Mouse (Mus musculus): ENCODE measurements around the gene A430033K04Rik. TPM values are rescaled to one million over a fixed set of nuclear protein-coding genes. Genes with fewer than 3 reads are reported as not detected.

Gene A430033K04Rik
- polyA plus RNA-seq, 2 experiments = 2.5 to 2.6 TPM

GRCm38 (mm10) chr5:138652911-138653310 lies 30.3 kb downstream of the A430033K04Rik start:
- no peak for TF ChIP-seq EP300 (IDR thresholded peaks at IDR 0.05; ENCODE audit: low read depth)
- TF ChIP-seq CTCF (IDR thresholded peaks at IDR 0.05; ENCODE audit: low read depth) = no peak
- no peaks in the 10 kb centered on the region for H3K27me3 ChIP-seq (ENCODE audit: control insufficient read depth, insufficient read depth, low read length)
- H3K36me3 ChIP-seq (replicated peaks; ENCODE audit: control insufficient read depth, insufficient read depth, low read depth) = no peaks in the 10 kb centered on the region
- DNase-seq (ENCODE audit: low read depth in 3 of 3, low spot score in 3 of 3) = no peak
- H3K4me3 ChIP-seq (ENCODE audit: insufficient read depth in 1 of 2, low read depth in 2 of 2, low read length in 2 of 2) = no peak overlapping the region
- no peaks in the 10 kb centered on the region for H3K9me3 ChIP-seq (ENCODE audit: control insufficient read depth, low read length)
- H3K4me1 ChIP-seq (replicated peaks; ENCODE audit: control insufficient read depth in 2 of 2, insufficient read depth in 2 of 2, low read length in 1 of 2) = no peaks in the 10 kb centered on the region
- no peak overlapping the region for H3K4me2 ChIP-seq (ENCODE audit: low read depth)
- H3K27ac ChIP-seq = no peak overlapping the region
- ATAC-seq (ENCODE audit: insufficient read depth) = no peak
- no peak overlapping the region for H3K9ac ChIP-seq (replicated peaks)
- WGBS (ENCODE audit: insufficient replicate concordance) = 59% methylated on average over 1 of the region's 1 CpGs

- no peak overlapping the region for H3K9ac ChIP-seq (replicated peaks)
- H3K4me1 ChIP-seq (replicated peaks; ENCODE audit: control insufficient read depth in 2 of 2, insufficient read depth in 2 of 2, low read length in 1 of 2) = no peaks in the 10 kb centered on the region
- DNase-seq (ENCODE audit: low read depth in 3 of 3, low spot score in 3 of 3) = peak in 1 of 3 experiments; percentile 17
- ATAC-seq (ENCODE audit: insufficient read depth) = no peak
- H3K27ac ChIP-seq = no peak overlapping the region
- H3K9me3 ChIP-seq (ENCODE audit: control insufficient read depth, low read length) = no peaks in the 10 kb centered on the region
- TF ChIP-seq CTCF (IDR thresholded peaks at IDR 0.05; ENCODE audit: low read depth) (peak; percentile 68), EP300 (IDR thresholded peaks at IDR 0.05; ENCODE audit: low read depth) (no peak)
- no peak overlapping the region for H3K4me3 ChIP-seq (ENCODE audit: insufficient read depth in 1 of 2, low read depth in 2 of 2, low read length in 2 of 2)
- no peak overlapping the region for H3K4me2 ChIP-seq (ENCODE audit: low read depth)
- H3K27me3 ChIP-seq (ENCODE audit: control insufficient read depth, insufficient read depth, low read length) = no peaks in the 10 kb centered on the region
- WGBS (ENCODE audit: insufficient replicate concordance) = 7% methylated on average over 2 of the region's 2 CpGs
- no peaks in the 10 kb centered on the region for H3K36me3 ChIP-seq (replicated peaks; ENCODE audit: control insufficient read depth, insufficient read depth, low read depth)
Observed at GRCm38 (mm10) chr5:138656477-138657156, 34.0 kb downstream of the A430033K04Rik start.

- Histone ChIP-seq H3K9ac (replicated peaks) (no peak overlapping the region), H3K27me3 (ENCODE audit: control insufficient read depth, insufficient read depth, low read length) (no peaks in the 10 kb centered on the region), H3K4me3 (ENCODE audit: insufficient read depth in 1 of 2, low read depth in 2 of 2, low read length in 2 of 2) (no peak overlapping the region), H3K9me3 (ENCODE audit: control insufficient read depth, low read length) (no peaks in the 10 kb centered on the region), H3K4me2 (ENCODE audit: low read depth) (no peak overlapping the region), H3K4me1 (replicated peaks; ENCODE audit: control insufficient read depth in 2 of 2, insufficient read depth in 2 of 2, low read length in 1 of 2) (no peaks in the 10 kb centered on the region), H3K36me3 (replicated peaks; ENCODE audit: control insufficient read depth, insufficient read depth, low read depth) (no peaks in the 10 kb centered on the region), H3K27ac (no peak overlapping the region)
- ATAC-seq (ENCODE audit: insufficient read depth) (no peak), DNase-seq (ENCODE audit: low read depth in 3 of 3, low spot score in 3 of 3) (no peak)
- WGBS (ENCODE audit: insufficient replicate concordance) = 66% methylated on average over 3 of the region's 3 CpGs
- no peak for TF ChIP-seq CTCF (IDR thresholded peaks at IDR 0.05; ENCODE audit: low read depth)
- no peak for TF ChIP-seq EP300 (IDR thresholded peaks at IDR 0.05; ENCODE audit: low read depth)
Observed at GRCm38 (mm10) chr5:138657407-138657806, 34.7 kb downstream of the A430033K04Rik start.

GRCm38 (mm10) chr5:138657854-138658253 lies 35.2 kb downstream of the A430033K04Rik start:
- Histone ChIP-seq H3K4me1 (replicated peaks; ENCODE audit: control insufficient read depth in 2 of 2, insufficient read depth in 2 of 2, low read length in 1 of 2) (no peaks in the 10 kb centered on the region), H3K4me3 (ENCODE audit: insufficient read depth in 1 of 2, low read depth in 2 of 2, low read length in 2 of 2) (no peak overlapping the region), H3K9ac (replicated peaks) (no peak overlapping the region), H3K4me2 (ENCODE audit: low read depth) (no peak overlapping the region), H3K27ac (no peak overlapping the region), H3K27me3 (ENCODE audit: control insufficient read depth, insufficient read depth, low read length) (no peaks in the 10 kb centered on the region), H3K9me3 (ENCODE audit: control insufficient read depth, low read length) (no peaks in the 10 kb centered on the region), H3K36me3 (replicated peaks; ENCODE audit: control insufficient read depth, insufficient read depth, low read depth) (no peaks in the 10 kb centered on the region)
- DNase-seq (ENCODE audit: low read depth in 3 of 3, low spot score in 3 of 3) = peak; percentile 28 to 42 (median 30)
- 23% methylated on average over 6 of the region's 6 CpGs for WGBS (ENCODE audit: insufficient replicate concordance)
- TF ChIP-seq CTCF (IDR thresholded peaks at IDR 0.05; ENCODE audit: low read depth) (peak; percentile 57), EP300 (IDR thresholded peaks at IDR 0.05; ENCODE audit: low read depth) (no peak)
- ATAC-seq (ENCODE audit: insufficient read depth) = 0 out of 2 replicates have a peak, but pooled peaks have one; percentile 33

GRCm38 (mm10) chr5:138658922-138659321 lies 36.3 kb downstream of the A430033K04Rik start:
- Histone ChIP-seq H3K4me2 (ENCODE audit: low read depth) (no peak overlapping the region), H3K4me3 (ENCODE audit: insufficient read depth in 1 of 2, low read depth in 2 of 2, low read length in 2 of 2) (no peak overlapping the region), H3K36me3 (replicated peaks; ENCODE audit: control insufficient read depth, insufficient read depth, low read depth) (no peaks in the 10 kb centered on the region), H3K27me3 (ENCODE audit: control insufficient read depth, insufficient read depth, low read length) (no peaks in the 10 kb centered on the region), H3K9ac (replicated peaks) (no peak overlapping the region), H3K27ac (no peak overlapping the region), H3K9me3 (ENCODE audit: control insufficient read depth, low read length) (no peaks in the 10 kb centered on the region), H3K4me1 (replicated peaks; ENCODE audit: control insufficient read depth in 2 of 2, insufficient read depth in 2 of 2, low read length in 1 of 2) (no peaks in the 10 kb centered on the region)
- DNase-seq (ENCODE audit: low read depth in 3 of 3, low spot score in 3 of 3) (peak in 2 of 3 experiments; percentile 12 to 62), ATAC-seq (ENCODE audit: insufficient read depth) (0 out of 2 replicates have a peak, but pooled peaks have one; percentile 26)
- WGBS (ENCODE audit: insufficient replicate concordance) = 7% methylated on average over 5 of the region's 5 CpGs
- TF ChIP-seq EP300 (IDR thresholded peaks at IDR 0.05; ENCODE audit: low read depth) (no peak), CTCF (IDR thresholded peaks at IDR 0.05; ENCODE audit: low read depth) (peak; percentile 89)
